Mouse (Mus musculus) left cerebral cortex, postnatal 25 days (tissue): ENCODE data around the gene Rfx2. TPM values are rescaled to one million over a fixed set of nuclear protein-coding genes. Genes with fewer than 3 reads are reported as not detected.
A peak's percentile ranks its signal among the peaks of the same experiment; 100 is the strongest.

Experiments used
- DNase-seq, 2 experiments: peaks; one replicate each; pipeline ENCODE4 v3.0.0; 2022; ENCODE audit warnings: low spot score in 2 of 2, mixed read lengths in 1 of 2
- intact Hi-C: fragments of 180-260 bp; cut with DNase I; formaldehyde crosslinking; loops from one replicate; pipeline ENCODE4 v1.15.1; 2025
- total RNA-seq, 2 experiments: library from RNA; stranded (reverse); gene quantifications; 2 replicates each; pipeline ENCODE4 v1.2.3; 2021

Rfx2 gene
- total RNA-seq, 2 experiments from 2014 or later = 2.1 to 3.9 TPM

GRCm38 (mm10) chr17:56759261-56759660, 71.6 kb downstream of the Rfx2 start:
- intact Hi-C loops = no loop called here
- no peak for DNase-seq

- intact Hi-C loops = no loop called here
These were observed 72.7 kb downstream of the Rfx2 start for GRCm38 (mm10) chr17:56758132-56758531.

GRCm38 (mm10) chr17:56757416-56758123, 73.2 kb downstream of the Rfx2 start, which contains the start of gene Nrtn:
Gene Nrtn, minus strand, starts transcription at chr17:56757530.
- DNase-seq = peak; percentile 50 to 70
- intact Hi-C loops = no loop called here

More at GRCm38 (mm10) chr17:56758132-56758531, 72.7 kb downstream of the Rfx2 start:
- DNase-seq = peak in 1 of 2 experiments; percentile 61

GRCm38 (mm10) chr17:56756703-56757399, 74.0 kb downstream of the Rfx2 start:
- intact Hi-C loops = no loop called here
- no peak for DNase-seq

- DNase-seq = no peak
- intact Hi-C loops = no loop called here
These were observed 76.3 kb downstream of the Rfx2 start for GRCm38 (mm10) chr17:56754271-56755185.

GRCm38 (mm10) chr17:56753452-56753851, 77.4 kb downstream of the Rfx2 start:
- intact Hi-C loops = no loop called here
- no peak for DNase-seq

GRCm38 (mm10) chr17:56751404-56752072, 79.3 kb downstream of the Rfx2 start:
- intact Hi-C loops = no loop called here
- no peak for DNase-seq

GRCm38 (mm10) chr17:56744173-56744572, 86.6 kb downstream of the Rfx2 start:
- intact Hi-C loops = no loop called here
- no peak for DNase-seq

- DNase-seq = no peak
- intact Hi-C loops = no loop called here
These were observed 90.0 kb downstream of the Rfx2 start for GRCm38 (mm10) chr17:56740788-56741160.

GRCm38 (mm10) chr17:56740118-56740787, 90.6 kb downstream of the Rfx2 start:
- intact Hi-C loops = no loop called here
- DNase-seq = no peak

GRCm38 (mm10) chr17:56738221-56738620, 92.6 kb downstream of the Rfx2 start:
- intact Hi-C loops = no loop called here
- no peak for DNase-seq

- no peak for DNase-seq
- intact Hi-C loops = no loop called here
These were observed 94.3 kb downstream of the Rfx2 start for GRCm38 (mm10) chr17:56736534-56736933.

- intact Hi-C loops = no loop called here
- no peak for DNase-seq
These were observed 101.2 kb downstream of the Rfx2 start for GRCm38 (mm10) chr17:56729656-56730055.

GRCm38 (mm10) chr17:56729151-56729550, 101.7 kb downstream of the Rfx2 start:
- intact Hi-C loops = no loop called here
- DNase-seq = no peak

- no peak for DNase-seq
- intact Hi-C loops = no loop called here
These were observed 102.7 kb downstream of the Rfx2 start for GRCm38 (mm10) chr17:56728117-56728516.

GRCm38 (mm10) chr17:56727659-56728058, 103.2 kb downstream of the Rfx2 start:
- DNase-seq = no peak

GRCm38 (mm10) chr17:56727029-56727649, 103.7 kb downstream of the Rfx2 start:
- no peak for DNase-seq
- intact Hi-C loops = no loop called here

More at GRCm38 (mm10) chr17:56727659-56728058, 103.2 kb downstream of the Rfx2 start:
- intact Hi-C loops = no loop called here
